Mouse (Mus musculus): ENCODE results near the gene Rtbdn.

The Rtbdn gene

DNA sequence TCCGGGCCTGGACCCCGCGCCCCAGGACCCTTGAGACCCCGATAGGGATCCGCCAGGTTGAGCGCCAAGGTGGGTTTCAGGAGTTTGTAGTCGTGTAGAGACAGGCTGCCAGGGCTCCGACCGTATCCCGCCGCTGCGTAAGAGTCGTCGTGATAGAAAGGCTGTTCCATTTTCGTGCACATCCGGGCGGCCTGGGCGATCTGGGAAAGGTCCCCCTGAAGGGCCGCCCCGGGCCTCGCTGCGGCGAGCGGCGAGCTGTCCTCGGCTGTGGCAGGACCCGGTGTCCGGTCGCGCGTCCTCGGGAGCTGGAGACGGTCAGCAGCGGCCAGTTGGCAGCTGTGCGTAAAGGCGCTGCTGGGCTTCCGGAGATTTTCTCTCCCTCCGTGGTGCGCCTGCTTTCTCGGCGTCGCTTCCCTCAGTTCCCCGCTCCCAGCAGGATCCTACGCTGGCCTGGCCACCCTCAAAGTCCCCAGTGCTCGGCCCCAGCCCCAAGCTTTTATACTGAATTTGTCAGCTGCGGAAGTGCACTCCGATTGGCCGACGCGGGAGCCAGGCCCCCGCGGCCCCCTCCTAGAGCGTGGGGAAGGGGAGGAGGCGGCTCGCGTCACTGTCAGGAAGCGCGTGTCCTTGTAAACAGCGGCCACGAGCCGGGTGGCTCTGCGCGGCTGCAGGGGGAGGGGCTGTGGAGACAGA is 31.6 kb downstream of the Rtbdn start, which contains the start of gene Junb:
Junb (minus strand) TSS at position 471 of the 693 bp plus-strand sequence.
- peak; percentile 95 to 99 for DNase-seq (ENCODE audit: low read depth in 1 of 2, low spot score in 2 of 2)

DNA sequence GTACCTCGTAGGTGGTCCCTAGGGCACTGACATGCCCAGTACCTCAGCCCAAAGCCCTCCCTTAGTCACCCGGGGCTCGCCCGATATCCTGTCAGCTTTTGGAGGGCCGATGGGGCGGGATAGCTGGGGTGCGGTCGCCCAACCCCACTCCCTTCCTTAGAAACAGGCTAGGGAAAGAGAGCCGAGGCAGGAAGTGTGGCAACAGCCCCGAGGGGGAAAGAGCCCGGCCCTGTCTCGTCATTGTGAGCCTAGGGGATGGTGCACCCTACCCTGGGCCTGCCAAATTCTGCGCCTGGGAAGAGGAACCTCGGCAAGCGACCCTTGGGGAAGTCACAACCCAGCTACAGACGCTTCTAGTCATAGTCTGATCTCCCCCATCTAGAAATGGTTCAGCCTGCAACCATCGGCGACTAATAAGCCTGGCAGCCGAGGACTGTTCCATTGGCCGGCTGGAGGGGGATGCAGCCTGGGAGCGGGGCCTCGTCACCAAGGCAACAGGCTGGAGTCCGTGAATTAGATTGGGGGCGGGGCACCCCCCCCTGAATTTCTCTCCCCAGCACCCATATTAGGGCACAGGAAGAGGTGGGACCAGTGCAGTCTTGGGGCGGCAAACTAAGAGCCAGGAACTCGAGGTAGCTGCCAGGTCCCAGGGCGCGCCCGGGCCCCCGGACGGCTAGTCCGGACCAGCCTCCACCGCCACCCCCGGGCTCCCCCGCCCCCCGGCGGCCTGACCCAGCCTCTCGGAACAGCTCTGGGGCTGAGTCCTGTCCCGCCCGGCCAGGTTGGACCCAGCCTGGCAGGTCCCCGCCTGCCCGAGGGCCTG is 33.0 kb downstream of the Rtbdn start:
- peak; percentile 97 to 99 for DNase-seq (ENCODE audit: low read depth in 1 of 2, low spot score in 2 of 2)

DNA sequence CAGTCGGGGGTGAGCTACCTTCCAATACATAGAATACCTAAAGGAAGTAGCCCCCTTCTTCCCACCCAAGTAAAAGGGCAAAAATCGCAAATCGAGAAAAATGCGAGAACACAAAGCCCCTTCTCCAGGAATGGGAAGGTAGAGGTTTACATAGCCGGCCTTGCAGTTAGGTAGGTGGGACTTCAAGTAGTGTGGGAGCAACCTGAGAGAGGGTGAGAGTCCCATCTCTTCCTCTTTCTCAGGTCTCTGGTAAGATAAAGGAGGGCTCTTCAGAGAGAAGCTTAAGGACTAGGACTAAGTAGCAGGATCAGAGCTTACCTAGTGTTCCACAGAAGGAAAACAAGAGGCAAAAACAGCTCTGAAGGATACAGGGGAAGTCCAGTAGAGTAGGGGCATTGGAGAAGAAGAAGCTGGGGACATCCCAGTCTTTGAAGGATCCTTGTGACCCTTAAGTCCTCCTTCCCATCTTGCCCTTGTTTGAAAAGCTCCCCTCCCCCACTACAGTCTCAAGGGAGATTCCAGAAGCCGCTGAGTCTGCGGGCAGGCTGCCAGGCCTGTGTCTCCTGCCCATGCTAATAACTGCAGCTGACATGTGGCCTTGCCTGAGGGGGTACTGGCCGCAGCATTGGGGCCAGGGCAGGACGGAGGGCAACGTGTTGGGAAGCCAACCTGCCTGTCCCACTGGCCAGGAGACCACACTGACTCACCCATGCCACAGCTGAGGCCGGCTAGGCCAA is 34.0 kb downstream of the Rtbdn start:
- peak in 1 of 2 experiments; percentile 86 for DNase-seq (ENCODE audit: low read depth in 1 of 2, low spot score in 2 of 2)

DNA sequence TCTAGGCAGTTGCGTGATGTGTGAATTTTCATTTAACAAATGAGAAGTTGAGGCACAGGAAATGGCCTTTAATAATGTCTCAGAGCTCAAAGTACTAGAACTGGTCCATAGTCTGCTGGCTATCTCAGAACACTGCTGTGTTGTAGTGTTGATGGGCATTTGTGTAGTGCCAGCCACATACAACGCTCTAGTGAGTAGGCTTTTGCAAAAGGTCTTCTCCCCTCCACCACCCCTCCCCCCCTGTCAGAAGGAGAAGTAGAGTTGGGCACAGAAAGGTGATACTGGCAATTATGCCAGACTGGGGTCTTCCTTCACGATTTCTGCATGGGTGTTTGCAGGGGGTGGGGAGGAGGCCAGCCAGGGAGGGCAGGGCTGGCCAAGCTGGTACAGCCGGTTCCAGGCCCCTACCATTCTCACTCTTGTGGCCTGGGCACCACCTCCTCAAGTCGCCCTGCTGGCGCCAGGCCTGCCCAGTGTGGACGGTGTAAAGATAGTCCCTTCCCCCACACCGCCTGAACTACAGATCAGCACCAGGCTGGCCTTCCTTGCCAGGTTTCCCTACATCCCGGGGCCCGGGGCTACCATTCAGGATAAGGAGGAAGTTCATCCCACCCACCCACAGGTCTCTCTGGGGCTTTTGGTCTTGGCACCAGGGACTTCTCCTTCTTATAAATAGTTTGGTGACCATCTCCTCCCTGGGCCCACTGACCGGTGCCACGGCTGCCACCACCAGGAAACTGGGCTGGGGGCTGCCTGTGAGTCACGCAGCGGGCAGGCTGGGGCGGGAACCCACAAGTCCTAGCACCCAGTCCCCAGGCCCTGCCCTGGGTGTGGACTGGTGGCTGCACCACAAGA is 35.1 kb downstream of the Rtbdn start:
- peak in 1 of 2 experiments; percentile 54 for DNase-seq (ENCODE audit: low read depth in 1 of 2, low spot score in 2 of 2)

DNA sequence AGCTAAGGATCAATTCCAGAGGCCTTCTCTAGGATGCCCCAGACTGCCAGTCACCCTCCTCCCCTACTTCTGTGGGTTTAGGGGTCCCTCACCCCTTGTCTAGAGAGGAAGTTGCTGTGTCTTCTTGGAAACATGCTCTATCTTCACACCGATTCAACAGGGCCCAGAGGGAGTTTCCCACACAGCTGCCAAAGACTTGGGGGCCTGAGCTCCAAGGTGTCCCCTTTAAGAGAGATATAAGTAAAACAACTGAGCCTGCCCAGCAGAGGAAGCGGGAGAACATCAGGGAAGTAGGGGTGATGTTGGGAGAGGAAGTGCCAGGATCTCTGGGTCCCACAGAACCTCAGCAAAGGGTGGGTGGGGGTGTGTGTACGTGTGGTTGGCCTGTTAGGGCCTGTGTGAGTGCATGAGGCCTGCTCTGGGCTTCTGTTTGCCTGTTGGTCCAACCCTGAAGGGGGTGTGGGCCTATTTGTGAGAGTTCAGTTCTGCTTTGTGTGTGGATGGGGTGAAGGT is 35.8 kb downstream of the Rtbdn start:
- peak in 1 of 2 experiments; percentile 62 for DNase-seq (ENCODE audit: low read depth in 1 of 2, low spot score in 2 of 2)

DNA sequence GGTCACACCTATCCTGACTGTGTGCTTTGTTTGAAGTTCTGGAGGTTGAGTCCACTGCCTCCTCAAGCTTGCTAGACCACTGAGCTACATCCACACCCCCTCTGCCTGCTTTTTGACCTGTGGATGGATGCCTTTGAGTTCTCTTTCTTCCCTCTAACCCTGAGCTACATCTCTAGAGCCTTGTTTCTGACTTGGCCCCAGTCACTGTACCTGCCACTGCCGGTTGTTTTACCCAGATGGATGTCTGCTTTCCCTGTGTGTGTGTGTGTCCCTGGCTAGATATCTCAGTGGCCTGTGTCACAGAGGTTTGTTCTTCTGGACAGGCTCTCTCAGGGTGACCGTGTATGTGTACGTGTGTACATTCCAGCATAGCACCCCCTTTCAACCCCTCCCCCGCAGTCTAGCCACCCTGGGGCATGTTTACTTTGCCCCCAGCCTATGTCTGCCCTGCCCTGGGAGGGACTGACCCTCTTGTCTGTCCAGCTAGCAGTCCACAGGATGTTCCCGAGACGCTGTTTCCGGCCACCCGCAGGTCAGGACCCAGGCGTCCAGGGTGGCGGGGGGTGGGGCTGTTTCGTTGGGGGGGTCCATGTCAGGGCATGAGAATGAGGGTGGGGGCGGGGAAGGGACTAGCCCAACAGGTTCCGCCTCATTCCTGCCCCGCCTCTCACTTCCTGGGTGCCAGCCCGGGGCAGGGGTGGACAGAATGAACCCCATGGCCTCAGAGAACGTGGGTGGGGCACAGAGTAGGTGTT is 37.7 kb downstream of the Rtbdn start:
- DNase-seq (ENCODE audit: low read depth in 1 of 2, low spot score in 2 of 2) = no peak

DNA sequence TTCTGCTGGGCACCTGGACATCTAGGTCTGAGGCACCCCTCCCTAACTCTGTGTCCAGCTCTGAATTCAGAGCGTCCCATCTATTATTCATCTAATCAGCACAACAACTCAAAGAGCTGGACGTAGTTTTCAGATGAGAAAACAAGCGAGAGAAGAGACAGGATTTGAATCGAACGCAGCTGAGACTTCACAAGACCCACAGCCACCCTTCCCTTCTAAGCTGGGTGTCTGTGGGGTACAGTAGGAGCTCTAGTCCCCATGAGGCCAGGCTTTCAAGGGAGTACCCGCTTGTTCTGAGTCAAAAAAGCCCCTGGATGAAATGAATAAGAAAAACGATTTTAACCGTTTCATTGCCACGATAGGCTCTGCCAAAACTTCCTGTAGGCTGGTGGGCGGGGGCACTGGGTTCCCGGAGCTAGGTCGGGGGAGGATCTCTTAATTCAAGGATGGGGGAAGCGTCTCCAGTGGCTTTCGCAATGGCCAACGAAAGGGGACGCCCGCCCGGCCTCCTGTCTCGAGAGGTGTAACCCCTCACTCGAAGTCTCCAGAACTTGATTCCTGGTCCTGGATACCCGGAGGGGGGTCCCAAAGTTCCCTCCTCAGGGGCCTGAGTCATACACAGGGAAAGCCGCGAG is 38.4 kb downstream of the Rtbdn start:
- peak in 1 of 2 experiments; percentile 54 for DNase-seq (ENCODE audit: low read depth in 1 of 2, low spot score in 2 of 2)

DNA sequence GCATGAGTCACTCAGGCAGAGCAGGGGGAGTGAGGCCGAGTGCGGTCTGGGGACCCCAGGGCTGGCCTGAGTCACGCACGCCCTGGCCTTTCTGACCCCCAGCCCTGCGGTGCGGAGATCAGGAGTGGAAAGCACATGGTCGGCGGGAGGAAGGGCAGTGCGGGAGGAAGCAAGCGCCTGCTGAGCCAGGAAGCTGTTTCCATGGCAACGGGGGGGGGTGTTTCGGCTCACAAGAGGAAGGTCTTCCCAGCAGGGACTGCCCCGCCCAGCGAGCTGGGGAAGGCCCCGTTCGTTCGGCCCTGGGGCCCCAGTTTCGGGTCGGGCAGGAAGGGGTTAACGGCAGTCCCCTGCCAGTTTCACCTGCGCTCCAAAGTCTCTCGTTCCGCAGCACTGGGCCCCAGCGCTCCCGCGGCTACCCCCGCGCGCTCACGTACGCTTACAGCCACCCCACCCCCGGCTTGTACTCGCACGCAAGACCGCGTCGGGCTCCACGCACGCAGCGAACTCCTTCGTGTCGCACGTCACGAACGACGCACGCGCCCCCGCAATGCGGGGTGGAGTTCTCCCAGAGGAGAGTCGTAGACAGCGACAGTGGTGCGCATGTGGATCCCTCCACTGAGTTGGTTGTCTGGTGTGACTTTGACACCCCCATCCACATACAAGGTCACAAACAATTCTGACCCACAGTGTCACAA is 39.0 kb downstream of the Rtbdn start:
- DNase-seq (ENCODE audit: low read depth in 1 of 2, low spot score in 2 of 2) = peak; percentile 83 to 94

DNA sequence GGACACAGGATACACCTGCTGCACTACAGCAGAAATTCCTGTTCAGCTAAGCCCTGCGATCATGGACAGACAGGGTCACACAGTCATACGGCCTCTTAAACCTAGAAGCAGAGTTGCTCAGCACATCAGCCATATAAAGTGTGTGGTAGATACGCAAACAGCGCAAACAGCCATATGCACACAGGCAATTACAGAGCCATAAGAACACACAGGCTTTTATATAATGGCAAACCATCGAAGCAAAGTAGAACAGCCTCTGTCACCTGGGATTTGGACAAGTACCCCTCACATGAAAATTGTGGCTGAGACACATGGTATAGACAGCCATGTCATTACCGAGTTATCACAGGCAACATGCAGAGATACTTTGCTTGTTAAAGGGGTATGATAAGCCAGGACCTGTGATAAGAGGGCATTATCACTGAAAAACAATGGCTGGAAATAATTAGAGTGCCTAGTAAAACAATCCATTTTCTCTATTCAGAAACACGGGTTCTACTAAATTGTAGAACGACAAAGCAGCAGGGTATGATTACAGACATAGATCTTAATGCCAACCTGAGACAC is 39.7 kb downstream of the Rtbdn start:
- no peak for DNase-seq (ENCODE audit: low read depth in 1 of 2, low spot score in 2 of 2)

DNA sequence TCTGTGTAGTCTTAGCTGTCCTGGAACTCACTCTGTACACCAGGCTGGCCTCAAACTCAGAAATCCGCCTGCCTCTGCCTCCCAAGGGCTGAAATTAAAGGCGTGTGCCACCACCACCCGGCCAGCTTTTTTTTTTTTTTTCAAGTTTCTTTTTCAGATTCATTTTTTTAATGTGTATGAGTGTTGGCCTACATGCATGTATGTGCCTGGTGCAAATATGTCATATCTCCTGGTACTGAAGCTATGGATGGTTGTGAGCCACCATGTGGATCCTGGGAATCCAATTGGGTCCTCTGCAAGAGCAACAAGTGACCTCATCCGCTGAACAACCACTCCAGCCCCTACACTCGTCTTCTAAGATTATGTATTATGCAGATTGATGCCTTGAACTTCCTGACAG is 40.6 kb downstream of the Rtbdn start:
- DNase-seq (ENCODE audit: low read depth in 1 of 2, low spot score in 2 of 2) = no peak

DNA sequence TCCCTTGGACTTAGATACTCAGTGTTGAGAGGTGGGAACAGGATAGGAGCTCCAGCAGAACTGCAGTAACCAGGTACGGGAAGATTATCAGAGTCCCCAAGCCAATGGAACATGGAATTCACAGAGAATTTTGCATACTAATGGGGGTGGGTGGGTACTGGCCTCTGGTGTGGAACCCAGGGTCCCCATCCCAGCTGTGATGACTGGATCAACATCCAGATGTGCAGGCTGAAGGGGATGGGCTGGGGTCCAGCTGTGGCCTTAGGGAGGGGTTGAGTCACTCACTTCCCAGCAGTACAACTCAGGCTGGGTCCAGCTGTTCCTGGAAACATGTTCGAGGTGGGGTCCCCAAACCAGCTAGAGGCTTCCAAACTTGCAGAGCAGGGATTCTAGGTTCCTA is 41.1 kb downstream of the Rtbdn start:
- no peak for DNase-seq (ENCODE audit: low read depth in 1 of 2, low spot score in 2 of 2)

DNA sequence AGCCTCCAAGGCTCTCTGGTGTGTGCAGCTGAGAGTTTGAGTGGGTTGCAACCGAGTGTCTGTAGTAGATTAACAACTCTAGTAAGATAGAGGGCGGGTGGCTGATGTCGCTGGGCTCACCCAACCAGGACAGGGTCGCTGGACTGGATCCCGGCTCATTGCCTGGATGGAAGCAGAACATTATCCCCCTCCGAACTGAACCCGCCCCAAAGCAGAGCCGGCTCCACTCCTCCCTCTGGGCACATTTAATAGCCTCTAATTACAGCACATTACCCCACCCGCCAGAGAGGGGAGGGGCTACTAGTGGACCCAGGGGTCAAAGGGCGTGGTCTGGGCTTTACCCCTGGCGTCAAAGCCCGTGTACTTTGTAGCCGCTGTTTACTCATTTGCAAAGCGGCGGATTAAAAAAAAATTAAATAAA is 42.5 kb downstream of the Rtbdn start:
- DNase-seq (ENCODE audit: low read depth in 1 of 2, low spot score in 2 of 2) = no peak

DNA sequence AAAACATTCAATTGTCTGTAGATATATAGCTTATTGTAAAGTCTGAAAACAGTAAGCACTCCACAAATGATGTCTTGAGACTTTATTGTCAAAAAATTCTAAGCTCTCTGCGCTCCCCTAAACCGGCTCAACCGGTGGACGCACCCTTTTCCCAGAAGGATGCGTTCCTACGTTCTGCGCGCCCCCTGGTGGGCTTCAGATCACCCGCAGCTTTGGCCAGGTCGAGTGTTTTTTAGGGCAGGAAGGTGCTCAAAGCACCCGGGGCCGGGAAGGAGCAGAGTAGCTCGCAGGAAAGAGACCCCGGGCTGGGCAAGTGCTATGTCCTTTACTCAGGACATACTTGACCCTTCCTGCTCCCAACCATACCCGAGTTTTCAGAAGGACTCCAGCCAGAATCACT is 43.0 kb downstream of the Rtbdn start:
- peak; percentile 79 to 91 for DNase-seq (ENCODE audit: low read depth in 1 of 2, low spot score in 2 of 2)

DNA sequence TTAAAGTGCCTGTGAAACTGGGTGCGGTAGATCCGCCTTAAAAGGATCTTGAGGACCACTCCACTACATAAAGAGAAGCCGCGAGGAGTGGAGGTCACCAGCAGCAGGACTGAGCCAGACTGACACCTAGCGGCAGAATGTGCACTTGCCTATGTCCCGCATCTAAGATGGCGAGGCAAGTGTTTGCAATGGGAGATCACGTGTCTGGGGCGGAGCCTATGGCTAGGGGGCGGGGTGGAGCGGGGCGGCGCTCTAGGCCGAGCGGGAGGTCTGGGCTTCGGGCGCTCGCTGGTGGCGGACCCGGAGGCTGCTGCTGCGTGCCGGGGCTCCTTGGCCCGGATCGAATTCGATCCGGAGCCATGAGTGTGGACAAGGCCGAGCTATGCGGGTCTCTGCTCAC is 43.6 kb downstream of the Rtbdn start, which contains the start of gene Hook2:
Hook2 (plus strand) TSS at position 255 of the 400 bp plus-strand sequence.
- DNase-seq (ENCODE audit: low read depth in 1 of 2, low spot score in 2 of 2) = peak; percentile 91 to 95

DNA sequence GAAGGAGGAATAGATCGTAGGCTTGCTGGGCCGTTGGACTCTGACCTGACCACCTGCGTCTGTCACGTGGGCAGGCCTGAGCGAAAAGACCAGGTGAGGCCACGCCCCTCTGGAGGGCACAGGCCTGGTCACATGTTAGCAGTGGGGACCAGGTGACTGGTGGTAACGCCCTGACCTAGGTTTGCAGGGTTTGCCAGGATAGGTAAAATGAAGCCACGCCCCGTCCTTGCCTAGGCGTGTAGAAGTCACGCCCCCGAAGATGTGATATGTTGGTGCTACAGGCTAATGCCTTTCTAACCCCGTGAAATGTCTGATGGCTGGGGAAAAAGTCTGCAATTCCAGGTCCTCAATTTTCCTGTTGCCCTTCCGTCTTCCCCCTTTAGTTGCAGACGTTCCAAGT is 44.0 kb downstream of the Rtbdn start:
- no peak for DNase-seq (ENCODE audit: low read depth in 1 of 2, low spot score in 2 of 2)

DNA sequence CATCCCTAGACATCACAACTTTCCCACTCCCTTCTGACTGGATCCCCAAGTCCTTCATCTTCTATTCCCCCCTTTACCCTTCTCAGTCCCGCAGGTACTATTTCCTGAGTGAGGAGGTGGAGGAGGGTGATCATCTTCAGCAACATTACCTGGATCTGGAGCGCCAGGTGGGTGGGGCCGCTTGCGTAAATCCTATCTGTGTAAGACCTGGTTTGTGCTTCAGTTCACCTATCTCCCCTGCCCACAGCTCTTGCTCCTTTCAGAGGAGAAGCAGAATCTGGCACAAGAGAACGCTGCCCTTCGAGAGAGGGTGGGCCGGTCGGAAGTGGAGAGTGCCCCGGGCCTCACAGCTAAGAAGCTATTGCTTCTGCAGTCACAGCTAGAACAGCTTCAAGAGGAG is 47.6 kb downstream of the Rtbdn start:
- DNase-seq (ENCODE audit: low read depth in 1 of 2, low spot score in 2 of 2) = no peak

DNA sequence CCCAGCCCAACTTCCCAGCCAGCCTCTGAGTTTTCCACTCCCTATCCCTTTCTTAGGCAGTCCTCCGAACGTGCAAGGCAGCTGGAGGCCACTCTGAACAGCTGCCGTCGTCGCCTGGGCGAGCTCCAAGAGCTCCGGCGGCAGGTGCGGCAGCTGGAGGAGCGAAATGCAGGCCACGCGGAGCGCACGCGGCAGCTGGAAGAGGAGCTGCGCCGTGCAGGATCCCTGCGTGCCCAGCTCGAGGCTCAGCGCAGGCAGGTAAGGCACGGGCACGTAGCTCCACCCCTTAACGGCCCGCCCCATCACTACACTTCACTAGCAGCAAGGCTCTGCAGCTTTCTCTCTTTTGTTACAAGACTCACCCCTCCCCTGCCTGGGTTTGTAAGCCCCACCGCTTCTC is 48.9 kb downstream of the Rtbdn start:
- DNase-seq (ENCODE audit: low read depth in 1 of 2, low spot score in 2 of 2) = no peak

DNA sequence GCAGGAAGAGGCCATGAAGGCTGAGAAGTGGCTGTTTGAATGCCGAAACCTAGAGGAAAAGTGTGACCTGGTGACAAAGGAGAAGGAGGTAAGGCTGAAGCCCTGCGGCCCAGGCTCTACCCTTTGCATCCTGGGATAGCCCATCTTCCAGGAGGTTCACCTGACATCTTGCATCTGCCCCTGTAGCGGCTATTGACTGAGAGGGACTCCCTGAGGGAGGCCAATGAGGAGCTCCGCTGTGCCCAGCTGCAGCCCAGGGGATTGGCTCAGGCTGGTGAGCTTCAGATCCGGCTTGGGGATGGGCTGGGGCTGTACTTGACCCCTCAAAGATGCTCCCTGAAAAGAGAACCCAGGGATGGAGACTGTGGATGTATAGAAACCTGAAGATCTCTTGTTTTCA is 50.2 kb downstream of the Rtbdn start:
- DNase-seq (ENCODE audit: low read depth in 1 of 2, low spot score in 2 of 2) = no peak
